Mouse (Mus musculus) liver, adult (tissue): ENCODE results near the gene Foxj2.
A peak's percentile ranks its signal among the peaks of the same experiment; 100 is the strongest.

ENCODE experiments used
- GATA4 ChIP-seq: IDR thresholded peaks from 2 replicates; pipeline ENCODE4 v1.6.1; 2014; ENCODE audit warnings: mild to moderate bottlenecking, low read length; ENCODE audit not compliant: insufficient replicate concordance

The Foxj2 gene

GRCm38 (mm10) chr6:122810615-122811279 lies 9.0 kb upstream of the Foxj2 start:
- TF ChIP-seq GATA4 = no peak

DNA sequence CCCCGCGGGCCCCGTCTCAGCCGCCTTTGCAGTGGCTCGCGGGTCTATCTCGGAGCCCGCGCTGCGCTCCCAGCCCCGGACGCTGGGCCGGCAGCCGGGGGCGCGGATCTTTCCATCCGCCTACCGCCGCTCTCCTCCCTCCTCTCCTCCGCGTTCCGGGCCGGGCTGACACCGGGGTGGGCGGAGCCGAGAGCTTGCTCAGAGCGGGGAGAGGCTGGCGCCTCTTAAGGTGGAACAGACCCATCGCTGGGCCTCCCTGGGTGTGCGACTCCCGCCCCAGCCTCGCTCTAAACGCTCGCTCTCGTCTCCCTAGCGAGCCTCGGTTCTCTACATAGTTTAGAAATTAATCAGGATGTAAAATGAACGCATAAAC lies 8.4 kb upstream of the Foxj2 start:
- TF ChIP-seq GATA4 = peak; percentile 38; the same call in 1 of the 2 replicates

DNA sequence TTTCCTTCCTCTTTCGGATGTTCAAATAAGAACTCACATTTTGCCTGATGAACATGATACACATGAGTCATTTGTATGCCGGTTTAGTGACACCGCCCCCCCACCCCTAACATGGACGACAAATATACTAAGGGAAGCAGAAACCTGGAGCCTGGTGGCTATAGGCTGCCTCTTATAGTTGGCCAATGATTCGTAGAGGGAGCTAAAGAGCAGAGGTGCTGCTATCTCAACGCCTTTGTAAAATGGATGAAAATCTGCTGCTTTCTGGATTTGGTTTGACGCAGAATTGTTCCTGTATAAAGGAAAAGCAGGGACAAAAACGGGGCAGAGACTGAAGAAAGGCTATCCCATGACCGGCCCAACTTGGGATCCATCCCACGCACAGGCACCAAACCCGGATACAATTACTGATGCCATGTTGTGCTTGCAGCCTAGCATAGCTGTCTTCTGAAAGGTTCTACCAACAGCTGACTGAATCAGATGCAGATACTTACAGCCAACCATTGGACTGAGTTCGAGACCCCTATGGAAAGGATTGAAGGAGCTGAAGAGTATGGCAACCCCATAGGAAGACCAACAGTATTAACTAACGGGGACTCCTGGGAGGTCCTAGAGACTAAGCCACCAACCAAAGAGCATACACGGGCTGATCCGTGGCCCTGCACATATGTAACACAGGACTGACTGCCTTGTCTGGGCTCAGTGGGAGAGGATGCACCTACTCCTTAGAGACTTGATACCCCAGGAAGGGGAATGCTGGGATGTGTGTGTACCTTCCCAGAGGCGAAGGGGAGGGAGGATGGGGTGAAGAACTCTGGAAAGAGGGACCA lies 7.7 kb upstream of the Foxj2 start:
- no peak for TF ChIP-seq GATA4

DNA sequence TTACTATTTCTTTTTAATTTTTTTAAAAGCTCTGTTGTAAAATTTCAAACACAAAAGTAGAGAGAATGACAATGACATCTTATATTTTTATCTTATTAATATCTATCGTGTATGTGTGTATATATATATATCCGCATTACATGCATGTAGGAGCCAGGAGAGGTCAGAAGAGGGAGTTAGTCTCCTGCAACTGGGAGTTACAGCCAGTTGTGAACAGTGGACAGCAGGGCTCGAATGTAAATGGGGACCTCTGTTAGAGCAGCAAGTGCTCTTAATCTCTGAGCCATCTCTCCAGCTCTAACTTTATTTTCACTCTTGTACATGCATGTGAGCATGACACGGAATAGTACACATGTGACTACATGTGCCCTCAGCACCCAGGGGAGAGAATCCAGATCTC lies 7.0 kb upstream of the Foxj2 start:
- TF ChIP-seq GATA4 = no peak

DNA sequence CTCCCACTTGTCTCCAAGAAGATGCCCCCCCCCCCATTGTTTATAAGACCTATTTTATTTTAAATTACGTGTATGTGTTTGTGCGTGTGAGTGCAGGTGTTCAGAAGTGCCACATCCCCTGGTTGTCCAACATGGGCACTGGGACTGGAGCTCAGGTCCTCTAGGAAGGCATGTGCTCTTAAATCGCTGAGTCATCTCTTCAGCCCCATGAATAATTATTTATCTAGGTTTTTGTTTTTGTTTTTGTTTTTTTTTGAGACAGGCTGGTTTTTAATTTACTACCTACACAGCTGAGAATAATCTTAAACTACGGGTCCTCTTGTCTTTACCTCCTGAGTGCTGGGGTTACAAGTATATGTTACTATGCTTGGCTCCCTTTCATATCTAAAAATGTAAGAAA lies 6.1 kb upstream of the Foxj2 start:
- no peak for TF ChIP-seq GATA4

DNA sequence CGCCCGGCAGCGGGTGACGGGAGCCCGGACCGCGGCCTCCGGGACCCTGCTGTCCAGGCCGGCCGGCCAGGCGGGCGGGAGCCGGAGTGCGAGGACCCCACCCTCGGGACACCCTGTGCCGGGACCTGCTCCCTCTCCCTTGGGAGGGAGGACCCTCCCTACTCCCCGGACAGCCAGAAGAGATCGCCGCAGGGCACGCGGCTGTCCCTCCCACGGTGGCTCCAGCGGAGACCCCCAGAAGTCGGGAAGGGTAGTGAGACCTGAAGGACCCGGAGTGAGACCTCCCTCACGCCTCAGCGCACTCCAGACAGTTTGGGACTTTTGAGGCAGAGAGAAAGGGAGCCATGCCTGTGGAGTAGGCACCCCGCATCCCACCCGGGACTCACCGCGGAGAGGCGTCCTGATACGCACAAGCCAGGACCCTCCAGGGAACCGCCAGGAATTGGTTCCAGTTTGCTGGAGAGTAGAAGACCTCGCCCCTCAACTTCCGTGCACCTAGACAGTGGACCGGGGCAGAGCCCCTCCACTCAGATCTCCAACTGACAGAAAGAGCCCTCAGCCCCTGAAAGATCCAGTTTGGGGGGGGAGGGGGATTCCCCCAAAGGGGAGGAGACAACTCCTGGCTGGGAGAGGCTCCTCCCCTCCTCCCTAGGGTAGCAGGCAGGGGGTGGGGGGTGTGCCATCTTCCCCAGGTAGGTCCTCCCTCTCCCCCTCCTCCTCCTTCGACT lies 521 bp downstream of the Foxj2 start:
- no peak for TF ChIP-seq GATA4

DNA sequence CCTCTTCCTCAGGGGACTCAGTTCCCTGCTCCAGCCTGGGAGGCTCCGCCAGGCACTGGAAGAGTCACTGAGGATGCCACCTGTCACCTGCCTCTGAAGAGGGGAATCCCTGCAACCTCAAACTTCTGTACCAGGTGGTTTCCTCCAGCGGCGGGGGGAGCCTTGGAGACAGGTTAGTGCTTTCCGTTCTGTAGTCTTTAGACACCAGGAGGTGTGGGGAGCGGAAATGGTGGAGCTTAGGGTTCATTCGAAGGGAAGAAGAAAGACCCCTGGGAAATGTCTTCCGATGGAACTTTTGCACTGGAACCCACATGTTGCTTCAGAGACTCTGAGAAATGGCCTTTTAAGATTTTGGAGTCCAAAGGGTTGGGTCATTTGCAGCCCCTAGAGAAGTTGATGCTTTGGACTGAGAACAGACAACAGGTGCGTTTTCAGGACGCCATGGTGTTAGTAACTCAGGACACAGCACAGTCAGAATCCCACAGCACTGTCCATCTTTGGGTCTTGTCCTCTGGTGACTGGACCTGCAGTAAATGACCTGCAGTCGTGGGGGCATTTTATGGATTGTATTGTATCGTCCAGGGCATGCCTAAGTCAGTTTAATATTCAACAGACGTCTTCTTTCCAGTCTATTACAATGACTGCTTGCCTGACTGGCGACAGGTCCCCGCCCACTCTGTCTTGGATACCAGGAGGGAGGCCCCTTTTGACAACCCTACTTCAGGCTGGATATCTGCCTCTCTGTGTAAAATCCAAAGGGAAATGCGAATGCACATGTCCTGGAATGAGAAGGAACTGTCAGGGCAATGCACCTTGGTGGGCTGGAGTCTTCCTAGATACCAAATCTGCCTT lies 1.3 kb downstream of the Foxj2 start:
- TF ChIP-seq GATA4 = no peak

- TF ChIP-seq GATA4 = no peak
These were observed 2.1 kb downstream of the Foxj2 start for GRCm38 (mm10) chr6:122821822-122822221.

DNA sequence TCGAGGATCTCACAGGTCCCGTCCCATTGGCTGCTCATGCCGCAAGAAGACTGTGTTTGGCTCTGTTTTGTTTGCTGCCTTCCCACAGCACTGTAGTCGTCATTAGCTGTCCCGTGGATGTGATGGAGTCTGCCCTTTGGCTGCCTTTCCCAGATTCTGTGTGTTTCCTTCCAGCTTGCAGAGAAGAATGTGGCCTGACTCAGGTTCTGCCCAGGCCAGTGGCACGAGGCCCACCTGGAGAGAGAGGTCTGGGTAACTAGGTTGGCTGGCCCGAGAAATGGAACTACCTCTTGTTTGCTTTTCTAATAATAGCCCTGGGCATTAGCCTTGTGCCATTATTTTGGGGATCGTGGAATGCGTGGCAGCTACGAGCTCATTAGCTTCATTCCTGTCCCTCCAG lies 4.4 kb downstream of the Foxj2 start:
- no peak for TF ChIP-seq GATA4

DNA sequence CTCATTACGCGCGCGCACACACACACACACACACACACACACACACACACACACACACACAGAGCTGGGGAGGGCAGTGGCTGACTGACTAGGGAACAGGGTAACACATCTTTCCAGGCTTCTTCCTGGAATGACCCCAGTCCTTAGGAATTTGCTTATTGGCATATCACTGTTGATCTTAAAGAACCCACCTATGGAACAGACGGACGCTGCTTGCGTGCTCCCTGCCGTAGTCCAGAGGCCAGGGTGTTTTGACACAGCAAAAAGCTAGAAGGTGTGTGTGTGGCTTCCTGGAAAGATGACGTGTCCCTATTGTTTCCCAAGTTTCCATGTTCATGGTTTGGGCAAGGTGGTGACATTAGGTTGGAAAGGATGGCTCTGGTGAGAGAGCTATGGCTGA lies 5.5 kb downstream of the Foxj2 start:
- no peak for TF ChIP-seq GATA4

DNA sequence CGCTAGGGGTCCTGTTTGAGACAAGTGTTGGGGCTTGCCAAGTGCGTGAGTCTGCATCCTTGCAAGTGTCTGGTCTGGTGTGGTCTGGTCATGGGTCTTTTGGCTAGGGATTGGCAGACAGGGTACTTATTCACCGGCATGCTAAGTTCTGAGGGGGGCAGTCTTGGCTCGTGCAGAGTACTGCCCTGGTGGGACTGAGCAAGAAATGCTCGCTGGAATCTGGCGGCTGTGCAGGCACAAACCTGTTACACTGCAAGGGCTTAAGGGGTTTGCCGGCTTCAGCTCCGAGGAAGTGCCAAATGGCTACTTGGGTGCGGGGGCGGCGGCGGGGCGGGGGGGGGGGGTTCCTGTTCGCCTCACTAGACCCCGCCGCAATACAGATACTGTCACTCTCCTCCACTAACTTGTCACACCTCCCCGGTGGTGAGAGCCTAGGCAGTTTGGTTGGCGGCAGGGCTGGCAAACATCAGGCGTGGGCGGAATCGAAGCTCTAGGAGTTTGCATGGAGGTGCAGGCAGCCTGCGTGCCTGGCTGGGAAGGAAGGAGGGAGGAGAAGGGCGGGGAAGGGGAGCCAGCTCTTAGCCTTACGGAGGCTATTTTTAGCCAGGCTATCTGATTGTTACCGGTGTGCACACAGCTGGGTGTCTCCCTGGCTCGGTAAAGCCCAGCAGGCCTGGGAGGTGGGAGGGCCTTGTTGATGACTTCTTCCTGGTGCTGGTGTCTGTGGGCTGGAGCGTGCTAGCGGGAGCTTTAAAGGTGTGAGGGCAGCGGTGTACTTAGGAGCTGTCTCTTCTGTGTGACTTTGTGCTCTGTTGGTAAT lies 6.4 kb downstream of the Foxj2 start:
- peak; percentile 19; the same call in 1 of the 2 replicates for TF ChIP-seq GATA4

- TF ChIP-seq GATA4 = no peak
These were observed 8.4 kb downstream of the Foxj2 start for GRCm38 (mm10) chr6:122828086-122828485.

DNA sequence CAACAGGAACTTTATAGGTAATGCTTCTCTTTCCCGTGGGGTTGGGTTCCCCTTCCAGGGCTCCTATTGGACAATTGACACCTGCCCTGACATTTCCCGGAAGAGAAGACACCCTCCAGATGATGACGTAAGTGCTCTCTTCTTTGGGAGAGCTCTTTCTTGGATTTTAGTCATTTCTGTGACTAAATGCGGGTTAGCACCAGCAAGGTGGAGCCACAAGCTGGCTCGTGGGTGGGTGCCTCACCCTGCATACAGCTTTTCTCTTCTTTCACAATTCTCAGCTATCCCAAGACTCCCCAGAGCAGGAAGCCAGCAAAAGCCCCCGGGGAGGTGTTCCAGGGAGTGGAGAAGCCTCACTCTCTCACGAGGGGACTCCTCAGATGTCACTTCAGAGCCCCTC lies 13.2 kb downstream of the Foxj2 start:
- TF ChIP-seq GATA4 = no peak

DNA sequence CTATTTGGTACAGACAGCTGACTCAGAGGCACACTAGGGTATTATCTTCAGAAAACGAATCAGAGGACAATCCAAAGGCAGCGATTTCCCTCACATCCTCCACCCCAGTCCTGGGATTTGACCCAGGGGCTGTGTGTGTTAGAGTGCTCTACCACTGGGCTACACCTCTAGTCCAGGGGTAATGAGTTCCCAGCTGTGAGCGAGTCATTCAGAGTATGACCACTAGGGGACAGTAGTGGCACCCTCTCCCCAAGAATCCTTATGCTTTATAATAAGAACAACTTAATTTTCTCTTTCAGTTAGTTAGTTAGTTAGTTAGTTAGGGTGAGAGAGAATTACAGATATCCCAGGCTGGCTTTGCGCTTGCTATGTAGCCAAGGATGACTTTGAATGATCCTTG lies 14.7 kb downstream of the Foxj2 start:
- no peak for TF ChIP-seq GATA4
